Mouse (Mus musculus) hindlimb bud, embryonic 11.5 days (tissue): ENCODE data around the gene Bhlhe40.

ENCODE experiments used
- DNase-seq: peaks from one replicate; pipeline ENCODE4 v3.0.0-alpha.2; 2012; ENCODE audit warnings: low read depth, low spot score; ENCODE audit errors: extremely low spot score

Bhlhe40 gene

DNA sequence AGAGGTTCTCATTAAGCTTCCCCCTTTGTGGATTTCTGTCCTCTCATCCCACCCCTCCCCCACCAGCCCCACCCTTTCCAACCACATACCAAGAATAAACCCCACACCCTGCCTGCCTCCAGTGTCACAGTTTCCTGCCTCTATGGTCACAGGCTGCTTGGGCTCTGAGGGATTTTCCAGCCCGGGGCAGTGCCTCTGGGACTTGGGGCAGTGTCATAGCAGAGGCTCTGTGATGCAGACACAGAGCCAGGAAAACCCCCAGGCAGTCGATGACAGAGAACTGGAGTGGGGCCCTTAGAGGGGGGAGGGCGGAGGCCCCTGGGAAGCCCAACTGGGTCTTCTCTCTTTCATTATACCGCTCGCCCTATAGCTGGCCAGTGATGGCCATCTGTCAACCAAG is 27.9 kb downstream of the Bhlhe40 start:
- DNase-seq = no peak

DNA sequence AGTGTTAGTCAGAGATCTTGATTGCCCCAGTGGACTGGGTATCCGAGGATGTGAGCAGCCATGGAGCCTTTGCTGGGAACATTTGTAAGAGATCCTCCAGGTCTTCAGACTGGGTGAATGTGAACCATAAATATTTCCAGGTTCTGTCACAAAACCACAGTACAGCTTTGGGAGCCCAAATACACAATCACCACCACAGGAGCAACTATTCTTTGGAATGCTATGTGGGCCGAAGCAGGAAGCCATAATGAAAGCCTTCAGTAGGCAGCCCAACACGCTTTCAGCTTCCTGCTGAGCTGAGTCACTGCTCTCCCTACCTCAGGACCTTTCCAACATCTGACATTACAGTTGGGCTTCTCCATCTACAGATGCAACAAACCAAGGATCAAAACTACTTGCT is 32.6 kb downstream of the Bhlhe40 start:
- DNase-seq = no peak

DNA sequence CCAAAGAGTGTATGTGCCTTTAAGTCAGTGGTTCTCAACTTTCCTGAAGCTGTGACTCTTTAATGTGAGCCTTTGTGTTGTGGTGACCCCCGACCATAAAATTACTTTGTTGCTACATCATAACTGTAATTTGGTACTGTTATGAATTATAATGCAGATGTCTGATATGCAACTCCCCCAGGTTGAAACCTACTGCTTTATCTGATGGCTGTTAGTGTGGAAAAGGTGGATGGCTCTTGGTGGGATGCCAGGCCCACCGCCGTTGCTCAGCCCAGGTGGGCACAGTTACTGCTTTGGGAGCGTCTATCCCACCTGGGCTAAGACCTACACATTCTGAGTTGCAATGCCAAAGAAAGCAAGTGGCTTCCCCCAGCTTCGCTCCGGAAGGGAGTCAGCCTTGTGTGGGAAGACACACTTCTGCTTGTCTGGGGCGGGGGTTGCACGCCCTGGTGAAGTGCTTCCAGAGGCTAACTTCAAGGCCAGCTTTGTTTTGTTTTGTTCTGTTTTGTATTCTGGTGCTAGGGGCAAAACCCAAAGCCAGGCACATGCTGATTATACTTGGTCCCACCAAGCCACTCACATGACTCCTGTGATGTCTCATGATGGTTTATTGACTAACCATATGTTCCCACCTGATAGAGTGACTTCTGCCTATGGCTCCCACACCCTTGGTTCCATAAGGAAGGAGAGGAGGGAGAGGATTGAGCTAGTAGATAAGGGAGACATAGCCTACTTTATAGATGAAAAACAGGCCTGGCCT is 34.7 kb downstream of the Bhlhe40 start:
- DNase-seq = no peak

DNA sequence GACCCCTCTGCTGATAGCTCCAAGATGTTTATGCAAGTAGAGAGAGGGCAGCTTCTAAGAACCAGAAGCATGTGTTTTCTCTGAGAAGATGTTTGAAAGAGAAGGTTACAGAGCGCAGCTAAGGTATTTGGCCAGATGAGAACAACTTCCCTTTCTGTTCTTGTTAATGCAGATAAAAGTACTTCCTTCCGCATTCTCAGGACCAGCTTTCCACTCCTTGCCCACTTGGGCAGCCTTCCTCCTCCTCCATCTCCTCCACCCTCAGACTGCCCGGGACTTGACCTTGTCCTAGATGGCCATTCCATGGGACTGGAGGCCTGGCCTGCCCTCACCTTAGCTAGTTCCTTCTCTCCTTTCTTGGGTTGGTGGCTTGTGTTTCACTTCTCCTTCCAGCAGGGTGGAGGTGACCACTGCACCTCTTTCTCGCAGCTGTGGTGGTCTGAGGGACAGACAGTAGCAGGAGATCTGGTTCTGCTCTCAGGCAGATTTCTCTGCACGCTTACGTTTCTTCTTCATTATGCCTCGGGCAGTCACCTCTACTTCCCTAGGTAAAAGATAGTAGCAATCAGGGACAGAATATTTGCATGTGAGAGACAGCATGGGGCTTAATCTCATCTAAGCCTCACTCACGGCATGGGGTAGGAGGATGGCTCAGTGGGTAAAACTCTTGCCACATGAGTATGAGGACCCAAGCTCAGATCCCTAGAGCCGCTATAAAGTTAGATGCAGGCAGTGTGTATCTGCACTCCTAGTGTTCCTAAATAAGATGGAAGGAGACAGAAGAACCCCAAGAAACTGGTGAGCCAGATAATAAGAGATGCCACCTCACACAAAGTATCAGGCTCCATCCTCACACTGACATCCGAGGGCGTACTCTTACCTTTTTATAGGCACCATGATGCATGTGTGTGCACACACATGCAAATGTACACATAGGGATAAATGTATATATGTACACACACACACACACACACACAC is 35.7 kb downstream of the Bhlhe40 start:
- DNase-seq = no peak

DNA sequence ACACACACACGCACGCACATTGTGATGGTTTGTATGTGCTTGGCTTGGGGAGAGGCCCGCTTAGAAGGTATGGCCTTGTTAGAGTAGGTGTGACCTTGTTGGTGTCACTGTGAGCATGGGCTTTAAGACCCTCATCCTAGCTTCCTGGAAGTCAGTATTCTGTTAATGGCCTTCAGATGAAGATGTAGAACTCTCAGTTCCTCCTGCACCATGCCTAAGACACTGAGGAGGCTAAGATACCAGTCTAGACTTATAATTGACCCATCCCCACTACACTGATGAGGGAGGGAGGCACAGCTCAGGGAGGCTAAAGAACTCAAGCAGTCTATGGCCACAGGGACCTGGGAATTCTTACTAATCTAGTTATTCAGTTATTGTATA is 36.4 kb downstream of the Bhlhe40 start:
- no peak for DNase-seq

DNA sequence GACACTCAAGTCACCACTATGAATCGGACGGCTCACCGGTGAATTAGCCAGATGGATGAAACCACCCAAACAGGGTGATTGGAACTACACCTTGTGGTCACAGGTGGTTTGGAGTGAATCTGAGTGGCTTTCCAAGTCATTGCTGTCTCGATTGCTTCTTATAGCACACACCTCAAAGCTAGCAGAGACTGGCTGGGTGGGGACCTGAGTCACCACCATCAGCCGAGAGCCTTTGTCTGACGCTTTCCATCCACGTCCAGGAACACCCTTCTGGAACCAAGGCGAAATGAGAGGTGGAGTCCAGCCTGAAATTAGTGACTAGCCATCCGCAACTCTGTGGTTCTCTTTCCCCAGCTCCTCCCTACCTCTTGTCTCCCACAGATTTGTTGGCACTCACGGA is 36.9 kb downstream of the Bhlhe40 start:
- DNase-seq = no peak

DNA sequence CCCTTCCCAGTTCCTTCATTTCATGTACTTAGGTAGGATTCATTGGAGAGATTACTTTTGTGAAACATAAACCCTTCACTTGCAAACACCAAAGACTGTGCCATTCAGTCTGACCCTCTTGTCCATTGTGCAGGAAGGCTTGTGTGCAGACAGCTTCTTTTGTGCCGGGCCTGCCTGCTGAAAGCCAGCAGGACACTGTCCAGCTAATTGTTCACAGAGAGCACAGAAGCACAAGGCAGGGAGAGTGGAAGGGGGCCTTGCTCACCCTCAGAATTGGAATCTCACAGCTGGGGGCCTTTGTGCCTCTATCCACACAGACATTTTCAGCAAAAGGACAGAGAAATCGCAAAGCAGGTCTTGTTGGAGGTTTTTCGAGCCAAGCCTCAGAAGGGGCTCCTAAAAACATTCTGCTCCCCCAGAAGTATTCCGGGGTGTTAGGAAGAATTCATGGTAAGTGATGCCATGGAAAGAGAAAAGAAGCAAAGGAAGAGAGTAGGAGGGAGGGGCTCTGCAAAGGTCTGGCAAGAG is 38.0 kb downstream of the Bhlhe40 start:
- no peak for DNase-seq

DNA sequence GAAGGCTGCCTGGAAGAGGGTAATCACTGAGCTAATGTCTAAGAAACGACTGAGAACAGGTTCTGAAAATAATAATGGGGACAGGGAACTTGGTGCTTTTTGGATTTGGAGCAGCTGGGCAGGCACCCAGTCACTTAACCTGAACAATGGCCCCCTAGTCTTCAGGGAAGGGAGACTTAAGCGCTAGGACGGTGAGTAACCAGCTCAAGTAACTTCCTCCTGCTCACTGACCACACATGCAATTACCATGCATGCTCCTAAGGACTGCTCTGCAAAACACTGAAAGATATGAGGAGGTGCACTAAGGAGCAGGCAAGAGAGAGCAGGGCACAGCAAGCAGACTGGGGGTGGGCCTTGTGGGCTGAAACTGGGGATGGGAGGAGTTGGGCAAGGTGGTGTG is 39.2 kb downstream of the Bhlhe40 start:
- DNase-seq = no peak

DNA sequence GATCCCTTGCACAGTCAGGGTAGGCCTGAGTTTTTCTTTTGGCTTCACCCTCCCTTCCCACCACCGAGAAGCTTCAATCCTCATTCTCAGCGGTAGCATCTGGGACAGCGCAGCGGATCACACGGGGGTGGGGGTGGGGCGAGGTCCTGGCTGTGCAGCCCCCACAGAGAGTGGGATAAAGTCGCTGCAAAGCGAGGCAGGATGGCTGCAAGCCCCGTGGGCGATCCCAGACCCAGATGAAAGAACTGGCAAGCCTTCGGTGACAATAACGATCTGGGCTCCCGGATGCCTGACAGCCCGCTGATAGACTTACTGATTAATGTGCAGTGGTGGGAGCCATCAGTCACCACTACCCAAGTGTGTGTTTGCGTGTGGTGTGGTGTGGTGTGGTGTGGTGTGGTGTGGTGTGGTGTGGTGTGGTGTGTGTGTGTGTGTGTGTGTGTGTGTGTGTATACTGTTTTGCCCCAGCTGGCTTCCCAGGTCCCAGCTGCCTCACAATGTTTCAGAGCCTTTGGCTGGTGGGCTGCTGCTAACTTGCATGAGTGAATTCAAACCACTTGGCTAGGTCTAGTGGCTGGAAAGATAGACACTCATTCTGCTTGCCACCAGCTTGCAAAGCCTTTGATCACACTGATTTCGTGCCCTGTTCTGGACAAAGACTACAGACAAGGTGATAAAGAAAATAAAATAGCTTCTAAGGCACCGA is 40.4 kb downstream of the Bhlhe40 start:
- DNase-seq = no peak

DNA sequence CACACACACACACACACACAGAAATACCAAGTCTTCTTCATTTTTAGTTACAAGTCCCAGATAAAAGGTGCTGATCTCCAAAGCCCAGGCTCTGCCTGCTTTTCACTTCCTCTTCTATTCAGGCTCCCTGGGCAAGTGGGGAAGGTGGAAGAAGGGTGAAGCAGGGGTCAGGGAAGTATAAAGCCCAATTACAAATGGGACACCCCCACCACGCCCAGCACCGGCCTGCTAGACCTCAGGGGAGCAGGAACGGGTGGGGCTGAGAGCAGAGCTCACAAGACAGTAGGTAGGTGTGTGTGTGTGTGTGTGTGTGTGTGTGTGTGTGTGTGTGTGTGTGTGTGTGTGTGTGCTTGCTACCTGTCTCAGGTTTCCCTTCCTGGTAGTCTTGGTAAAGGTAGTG is 42.2 kb downstream of the Bhlhe40 start:
- no peak for DNase-seq

DNA sequence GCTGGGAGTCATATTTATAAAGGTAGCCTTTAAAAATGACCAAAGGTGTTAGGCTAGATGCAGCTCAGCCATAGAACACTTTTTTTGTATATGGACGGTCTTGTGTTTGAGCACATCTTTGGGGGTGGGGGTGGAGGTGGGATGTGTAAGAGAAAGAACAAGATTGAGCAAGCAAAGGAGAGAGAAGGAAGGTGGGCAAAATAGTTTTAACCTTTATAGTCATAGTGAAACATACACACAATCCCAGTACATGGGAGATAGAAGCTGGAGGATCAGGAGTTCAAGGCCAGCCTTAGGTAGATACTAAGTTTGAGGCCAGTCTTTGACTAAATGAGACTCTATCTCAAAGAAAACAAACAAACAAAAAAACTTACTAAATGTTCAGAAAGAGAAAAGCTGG is 42.7 kb downstream of the Bhlhe40 start:
- DNase-seq = no peak

DNA sequence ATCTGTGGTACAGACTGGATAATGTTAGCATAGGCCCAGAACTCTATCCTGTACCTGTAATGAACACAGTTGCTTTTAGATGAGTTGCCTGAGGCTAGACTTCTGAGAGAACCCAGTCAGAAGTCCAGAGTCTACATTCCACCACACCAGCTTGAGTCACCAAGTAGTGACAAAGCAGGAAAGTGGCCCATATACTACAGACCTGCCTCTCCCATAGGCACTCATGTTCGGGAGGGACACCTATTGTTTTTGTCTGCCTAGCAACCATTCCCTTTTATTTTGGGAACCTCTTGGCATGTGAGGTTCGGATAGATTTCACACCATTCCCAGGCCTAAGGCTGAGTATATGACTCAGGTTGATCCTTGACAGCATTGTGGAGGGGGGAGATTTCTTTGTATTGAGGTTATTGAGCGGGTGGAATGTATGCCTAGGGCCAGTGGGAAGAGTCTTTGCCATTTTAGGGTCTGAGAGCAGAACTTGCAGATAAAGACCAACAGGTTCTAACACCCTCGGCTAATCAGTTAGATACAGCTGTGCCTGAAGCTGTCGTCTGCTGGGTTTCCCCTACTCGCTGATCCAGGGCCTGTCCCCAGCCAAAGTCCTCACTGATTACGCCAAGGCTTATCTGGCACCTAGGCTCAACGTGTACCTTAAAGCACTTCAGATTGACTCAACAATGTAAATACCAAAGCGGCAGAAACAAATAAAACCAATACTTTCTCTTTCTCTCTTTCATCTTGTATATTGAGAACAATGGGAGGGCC is 44.1 kb downstream of the Bhlhe40 start:
- no peak for DNase-seq

DNA sequence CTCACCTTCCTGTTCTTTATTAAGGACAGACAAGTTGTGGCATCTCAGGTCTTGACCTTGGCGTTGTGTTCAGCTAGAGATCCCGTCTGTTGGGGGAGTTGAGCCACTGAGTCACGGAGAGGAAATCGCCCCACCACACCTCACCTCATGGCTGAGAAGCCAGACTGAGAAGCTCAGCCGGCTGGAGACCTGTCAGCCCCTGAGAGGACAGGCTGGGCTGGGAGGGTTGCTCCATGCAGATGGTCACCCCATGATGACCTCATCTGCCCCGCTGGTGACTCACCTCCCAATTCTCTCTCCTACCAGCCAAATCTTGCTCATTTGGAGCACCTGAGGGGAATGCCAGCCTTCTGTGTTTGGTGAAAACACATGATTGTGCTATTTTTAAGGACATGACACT is 45.5 kb downstream of the Bhlhe40 start:
- no peak for DNase-seq

DNA sequence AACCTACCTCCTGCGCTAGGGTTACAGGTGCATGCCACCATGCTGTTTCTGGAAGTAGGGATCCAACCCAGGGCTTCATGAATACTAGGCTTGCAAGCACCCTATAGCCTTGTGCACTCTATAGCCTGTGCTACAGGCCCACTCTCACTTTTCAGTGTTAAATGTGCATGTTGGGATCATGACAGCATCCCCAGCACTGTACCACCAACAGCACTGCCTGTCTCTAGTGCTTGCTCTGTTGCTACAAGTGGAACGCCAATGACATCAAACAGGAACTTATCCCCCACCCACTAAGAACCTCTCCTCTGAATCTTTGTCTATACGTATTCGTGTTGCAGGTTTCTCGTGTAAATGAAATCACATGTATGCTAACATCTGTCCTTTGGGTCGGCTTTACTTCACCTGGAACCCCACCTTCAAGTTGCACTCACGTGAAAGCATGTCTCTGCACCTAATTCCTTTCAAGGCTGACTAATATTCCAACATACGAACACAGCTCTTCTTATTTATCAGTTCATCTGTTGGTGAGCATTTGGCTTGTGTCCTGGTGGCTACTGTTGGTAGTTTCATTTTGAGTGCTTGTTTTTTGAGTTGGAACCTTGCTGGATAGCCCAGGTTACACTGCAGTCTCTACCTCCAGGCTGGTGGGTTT is 46.7 kb downstream of the Bhlhe40 start:
- no peak for DNase-seq

DNA sequence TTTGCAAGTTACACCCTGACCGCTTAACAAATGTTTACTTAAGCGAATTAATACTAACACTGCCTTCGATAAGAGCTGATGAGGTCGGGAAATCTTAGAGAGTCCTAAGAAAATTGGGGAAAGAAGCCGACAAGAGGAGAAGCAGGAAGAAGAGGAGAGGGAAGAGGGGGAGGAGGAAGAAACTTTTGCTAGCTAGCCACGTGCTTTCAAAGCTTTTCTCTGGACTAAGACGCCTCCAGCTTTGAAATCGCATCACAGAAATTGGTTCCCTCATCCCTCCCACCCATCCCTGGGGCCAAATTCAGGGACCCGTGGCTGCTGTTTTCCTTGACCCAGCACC is 48.7 kb downstream of the Bhlhe40 start:
- no peak for DNase-seq

DNA sequence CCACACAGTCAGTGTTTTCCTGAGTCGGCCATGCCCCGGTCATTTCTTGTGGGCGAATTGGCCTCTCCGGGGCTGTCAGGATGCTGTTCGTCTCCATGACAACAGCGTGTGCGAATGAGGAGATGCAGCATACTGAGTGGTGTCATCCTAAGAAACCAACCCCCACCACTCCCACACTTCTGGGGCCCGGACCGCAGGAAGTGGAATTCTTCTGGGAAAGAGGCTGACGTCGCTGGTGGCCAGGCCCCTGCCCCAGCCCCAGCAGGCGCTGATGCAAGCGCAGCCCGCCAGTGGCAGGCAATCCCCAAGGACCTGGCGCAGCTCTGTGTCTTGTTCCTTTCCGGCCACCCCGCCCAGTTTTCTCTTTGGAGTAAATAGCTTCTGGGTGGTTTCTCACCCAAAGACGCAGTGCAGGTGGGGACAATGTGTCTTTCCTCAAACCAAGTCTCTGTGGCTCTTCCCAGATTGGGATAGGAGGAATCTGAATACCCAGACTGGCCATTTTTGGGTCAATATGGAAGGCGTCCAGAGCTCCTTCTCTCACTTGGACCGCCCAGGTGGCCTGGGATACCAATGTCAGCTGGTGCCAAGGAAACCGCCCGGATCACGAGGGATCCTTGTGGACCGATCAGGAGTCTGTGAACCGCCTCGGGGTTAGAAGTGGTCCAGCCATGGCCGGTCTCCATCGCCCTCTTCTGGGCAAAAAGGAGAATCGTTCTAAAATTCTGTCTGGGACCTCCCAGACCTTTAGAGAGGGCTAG is 49.2 kb downstream of the Bhlhe40 start:
- peak; percentile 49 for DNase-seq

DNA sequence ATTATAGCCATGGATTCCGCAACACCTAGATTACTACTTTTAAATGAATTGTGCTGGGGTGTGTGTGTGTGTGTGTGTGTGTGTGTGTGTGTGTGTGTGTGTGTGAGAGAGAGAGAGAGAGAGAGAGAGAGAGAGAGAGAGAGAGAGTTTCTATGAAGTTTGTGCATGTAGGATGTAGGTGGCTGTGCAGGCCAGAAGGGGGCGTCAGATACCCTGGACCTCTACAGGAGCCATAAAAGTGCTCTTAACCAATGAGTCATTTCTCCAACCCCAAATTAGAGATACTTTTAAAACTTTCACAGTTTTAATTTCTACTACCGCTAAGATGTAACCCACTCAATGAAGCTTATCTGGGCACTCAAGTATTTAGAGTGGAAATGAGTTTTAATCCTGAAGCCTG is 50.2 kb downstream of the Bhlhe40 start:
- DNase-seq = no peak

DNA sequence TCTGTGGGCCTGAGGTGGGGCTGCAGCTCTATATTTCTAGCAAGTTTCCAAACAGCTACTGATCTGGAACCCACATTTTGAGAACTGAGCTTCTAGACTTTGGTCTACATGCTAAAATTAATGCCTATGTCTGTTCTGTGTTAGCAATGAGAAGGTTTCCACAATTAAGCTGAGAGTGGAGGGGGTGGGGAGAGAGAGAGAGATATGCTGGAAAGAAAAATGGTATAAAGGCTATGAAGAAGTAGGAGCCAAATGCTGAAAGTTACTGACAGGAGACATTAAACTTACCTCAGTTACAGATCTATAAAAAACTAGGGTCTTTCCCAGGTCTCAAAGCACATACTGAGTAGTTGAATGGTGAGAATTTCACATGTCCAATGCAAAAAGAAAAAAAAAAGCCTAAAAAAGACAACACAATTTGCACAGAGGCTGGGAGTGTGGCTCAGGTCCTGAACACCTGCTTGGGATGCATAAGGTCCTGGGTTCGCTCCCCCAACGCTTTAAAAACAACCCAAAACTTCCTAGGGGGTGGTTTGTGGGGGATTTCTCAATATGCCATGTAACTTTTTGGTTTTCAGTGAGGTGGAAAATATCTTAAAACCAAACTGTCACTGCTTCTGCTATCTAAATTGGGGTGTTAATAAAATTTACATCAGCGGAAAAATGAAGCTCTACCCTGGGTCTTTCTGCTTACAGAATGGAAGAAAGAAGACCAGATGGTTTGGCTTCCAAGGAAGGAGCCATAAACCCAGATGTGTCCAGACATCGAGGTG is 50.9 kb downstream of the Bhlhe40 start:
- DNase-seq = no peak

DNA sequence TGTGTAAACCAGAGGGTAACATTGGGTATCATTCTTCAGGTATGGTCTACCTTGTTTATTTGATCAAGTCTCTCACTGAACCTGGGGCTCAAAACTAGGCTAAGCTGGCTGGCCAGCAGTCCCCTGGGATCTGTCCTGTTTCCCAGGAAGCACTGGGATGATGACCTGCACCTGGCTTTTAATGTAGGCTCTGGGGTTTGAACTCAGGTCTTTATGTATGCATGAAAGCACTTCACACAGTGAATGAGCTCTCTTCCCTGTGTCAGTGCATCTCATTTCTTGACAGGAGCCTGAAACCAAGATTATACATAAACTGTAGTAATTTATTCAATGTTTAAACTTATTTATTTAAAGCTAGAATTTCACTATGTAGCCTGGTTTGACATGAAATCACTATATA is 51.7 kb downstream of the Bhlhe40 start:
- no peak for DNase-seq
